Mouse (Mus musculus): ENCODE measurements at regions not wholly inside any gene's neighbourhood (a gene's known extent, or its start where the extent isn't known, plus 50 kb on each side); places are given as distances from the start of the nearest gene placed in this dataset.

- no peak for DNase-seq (ENCODE audit: low read depth, low spot score)
Measured at GRCm38 (mm10) chr9:85380756-85381155, 53.6 kb upstream of the Tent5a start.

GRCm38 (mm10) chr9:85379135-85379534, 52.0 kb upstream of the Tent5a start:
- no peak for DNase-seq (ENCODE audit: low read depth, low spot score)
